Mouse (Mus musculus) erythroblast, embryonic 14.5 days (primary cell): ENCODE results near the gene Ppp6r2.

Experiments used
- GATA1 ChIP-seq: IDR thresholded peaks from 2 replicates; pipeline ENCODE4 v1.6.1; 2012; ENCODE audit warnings: low read length, inconsistent platforms, mixed read lengths
- TAL1 ChIP-seq: IDR thresholded peaks from 3 replicates; pipeline ENCODE4 v1.6.1; 2012; ENCODE audit warnings: low read length, inconsistent platforms, mixed read lengths

DNA sequence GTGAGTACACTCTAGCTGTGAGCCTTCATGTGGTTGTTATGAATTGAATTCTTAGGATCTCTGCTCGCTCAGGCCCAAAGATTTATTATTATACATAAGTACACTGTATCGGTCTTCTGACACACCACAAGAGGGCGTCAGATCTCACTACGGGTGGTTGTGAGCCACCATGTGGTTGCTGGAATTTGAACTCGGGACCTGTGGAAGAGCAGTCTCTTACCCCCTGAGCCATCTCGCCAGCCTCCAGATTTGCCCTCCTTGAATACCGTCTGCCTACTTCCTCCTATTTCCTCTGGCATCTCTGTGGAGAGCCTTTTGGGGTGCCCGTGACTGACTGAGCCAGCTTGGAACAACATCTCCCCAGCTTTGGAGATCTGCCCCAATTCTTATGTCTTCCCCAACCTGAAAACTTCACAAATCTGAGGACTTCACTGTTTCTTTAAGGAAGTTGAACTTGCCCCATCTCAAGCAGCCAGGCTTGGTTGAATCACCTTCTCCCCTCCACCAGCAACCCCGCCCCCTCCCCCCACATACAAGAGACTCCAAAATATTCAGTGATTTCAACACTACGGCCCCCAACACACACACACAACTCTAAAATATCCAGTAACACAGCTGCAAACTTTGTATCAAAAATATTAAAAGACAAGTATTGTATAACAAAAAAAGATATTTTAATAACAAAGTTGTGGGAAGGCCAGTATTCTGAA, 29.6 kb upstream of the Ppp6r2 start:
- TF ChIP-seq TAL1 (no peak), GATA1 (no peak)
